Mouse (Mus musculus) kidney, embryonic 15.5 days (tissue): Measurements from ENCODE around the gene Ppp2r2c. TPM values are rescaled to one million over a fixed set of nuclear protein-coding genes. Genes with fewer than 3 reads are reported as not detected.

Experiments used
- ATAC-seq: fragments of 200-750 bp; cut with Nextera tagmentation; replicated peaks from 2 replicates; pipeline ENCODE4 v1.8.0; 2017; ENCODE audit warnings: moderate TSS enrichment; ENCODE audit not compliant: low FRiP score
- H3K27ac ChIP-seq: fragments of 300-500 bp; sonication (generic); 2 replicates; pipeline ENCODE4 v1.5.1; 2015; ENCODE audit warnings: mild to moderate bottlenecking, inconsistent platforms
- H3K27me3 ChIP-seq: fragments of 300-500 bp; sonication (generic); 2 replicates; pipeline ENCODE4 v1.6.1; 2015; ENCODE audit warnings: inconsistent platforms
- H3K36me3 ChIP-seq: fragments of 300-500 bp; sonication (generic); 2 replicates; pipeline ENCODE4 v1.6.1; 2015; ENCODE audit warnings: inconsistent platforms
- H3K4me1 ChIP-seq: fragments of 300-500 bp; sonication (generic); 2 replicates; pipeline ENCODE4 v1.6.1; 2015; ENCODE audit warnings: inconsistent platforms
- H3K4me2 ChIP-seq: fragments of 300-500 bp; sonication (generic); 2 replicates; pipeline ENCODE4 v1.6.1; 2015; ENCODE audit warnings: moderate library complexity, mild to moderate bottlenecking, inconsistent platforms
- H3K4me3 ChIP-seq: fragments of 300-500 bp; sonication (generic); replicated peaks from 2 replicates; pipeline ENCODE4 v1.5.1; 2015; ENCODE audit warnings: mild to moderate bottlenecking, inconsistent platforms
- H3K9ac ChIP-seq: fragments of 300-500 bp; sonication (generic); 2 replicates; pipeline ENCODE4 v1.6.1; 2015; ENCODE audit warnings: mild to moderate bottlenecking, inconsistent platforms
- H3K9me3 ChIP-seq: fragments of 300-500 bp; sonication (generic); replicated peaks from 2 replicates; pipeline ENCODE4 v1.6.1; 2016; ENCODE audit warnings: inconsistent platforms
- WGBS: fragments of 180-500 bp; shearing (Covaris S2); methylation state at CpG from one replicate; pipeline ENCODE4 v1.1.7; 2015; ENCODE audit warnings: mixed read lengths; 5-methylcytosine and 5-hydroxymethylcytosine counted together
- polyA plus RNA-seq: library from polyadenylated mRNA; unstranded; fragments of >200 nt; fragmentation: Nextera tagmentation; extraction: Ambion mirVana; gene quantifications from 2 replicates; pipeline ENCODE4 v1.2.1, GENCODE M21; 2015

Gene Ppp2r2c
- polyA plus RNA-seq, 1 experiment from 2014 or later: 0.61 TPM

GRCm38 (mm10) chr5:36975336-36975735, 107.0 kb downstream of the Ppp2r2c start:
- H3K4me3 ChIP-seq: no peak overlapping the region
- no peak overlapping the region for H3K9ac ChIP-seq
- no peak for ATAC-seq
- H3K36me3 ChIP-seq: peaks cover 50% of the 10 kb centered on the region
- H3K9me3 ChIP-seq: no peaks in the 10 kb centered on the region
- peaks cover 44% of the 10 kb centered on the region for H3K4me1 ChIP-seq
- 48% methylated on average over 13 of the region's 13 CpGs for WGBS
- H3K4me2 ChIP-seq: no peak overlapping the region
- no peaks in the 10 kb centered on the region for H3K27me3 ChIP-seq
- H3K27ac ChIP-seq: no peak overlapping the region

- H3K27ac ChIP-seq: peak overlapping the region; percentile 49; the same call in 1 of the 2 replicates
- H3K4me1 ChIP-seq: peaks cover 55% of the 10 kb centered on the region
- H3K36me3 ChIP-seq: peaks cover 38% of the 10 kb centered on the region
- no peak overlapping the region for H3K4me2 ChIP-seq
- ATAC-seq: peak; percentile 73
- H3K9ac ChIP-seq: no peak overlapping the region
- H3K27me3 ChIP-seq: no peaks in the 10 kb centered on the region
- no peaks in the 10 kb centered on the region for H3K9me3 ChIP-seq
- no peak overlapping the region for H3K4me3 ChIP-seq
- 41% methylated on average over 9 of the region's 9 CpGs for WGBS
Measured at GRCm38 (mm10) chr5:36977809-36978208, 109.5 kb downstream of the Ppp2r2c start.

- Histone ChIP-seq H3K9me3 (no peaks in the 10 kb centered on the region), H3K4me1 (peaks cover 51% of the 10 kb centered on the region), H3K4me2 (no peak overlapping the region), H3K9ac (no peak overlapping the region), H3K27me3 (no peaks in the 10 kb centered on the region), H3K4me3 (no peak overlapping the region), H3K36me3 (peaks cover 26% of the 10 kb centered on the region), H3K27ac (peak overlapping the region; percentile 32; the same call in 1 of the 2 replicates)
- 57% methylated on average over 8 of the region's 8 CpGs for WGBS
- ATAC-seq: no peak
Measured at GRCm38 (mm10) chr5:36979001-36979400, 110.7 kb downstream of the Ppp2r2c start.

- H3K36me3 ChIP-seq: peaks cover 25% of the 10 kb centered on the region
- H3K9me3 ChIP-seq: no peaks in the 10 kb centered on the region
- peak overlapping the region; percentile 32; the same call in 1 of the 2 replicates for H3K27ac ChIP-seq
- H3K4me2 ChIP-seq: no peak overlapping the region
- ATAC-seq: peak; percentile 17; the same call in 1 of the 2 replicates
- no peaks in the 10 kb centered on the region for H3K27me3 ChIP-seq
- peaks cover 47% of the 10 kb centered on the region for H3K4me1 ChIP-seq
- no peak overlapping the region for H3K4me3 ChIP-seq
- H3K9ac ChIP-seq: no peak overlapping the region
- WGBS: 50% methylated on average over 7 of the region's 7 CpGs
Measured at GRCm38 (mm10) chr5:36979631-36980030, 111.3 kb downstream of the Ppp2r2c start.

- no peaks in the 10 kb centered on the region for H3K27me3 ChIP-seq
- WGBS: 88% methylated on average over 4 of the region's 4 CpGs
- no peaks in the 10 kb centered on the region for H3K9me3 ChIP-seq
- H3K9ac ChIP-seq: 0 out of 2 replicates have a peak overlapping the region, but pooled peaks have one; percentile 21
- peaks cover 15% of the 10 kb centered on the region for H3K36me3 ChIP-seq
- H3K4me2 ChIP-seq: no peak overlapping the region
- ATAC-seq: no peak
- no peak overlapping the region for H3K4me3 ChIP-seq
- no peak overlapping the region for H3K27ac ChIP-seq
- H3K4me1 ChIP-seq: peaks cover 57% of the 10 kb centered on the region
Measured at GRCm38 (mm10) chr5:36982271-36982670, 114.0 kb downstream of the Ppp2r2c start.

GRCm38 (mm10) chr5:36986617-36987016, 118.3 kb downstream of the Ppp2r2c start:
- no peak for ATAC-seq
- peaks cover under 1% of the 10 kb centered on the region; the same call in 1 of the 2 replicates for H3K36me3 ChIP-seq
- no peaks in the 10 kb centered on the region for H3K9me3 ChIP-seq
- H3K4me3 ChIP-seq: 0 out of 2 replicates have a peak overlapping the region, but pooled peaks have one; percentile 84
- peak overlapping the region; percentile 56 for H3K27ac ChIP-seq
- peaks cover 47% of the 10 kb centered on the region for H3K4me1 ChIP-seq
- no peaks in the 10 kb centered on the region for H3K27me3 ChIP-seq
- no peak overlapping the region for H3K9ac ChIP-seq
- WGBS: 45% methylated on average over 1 of the region's 1 CpGs
- peak overlapping the region; percentile 88 for H3K4me2 ChIP-seq

- no peaks in the 10 kb centered on the region for H3K27me3 ChIP-seq
- peak overlapping the region; percentile 69 for H3K9ac ChIP-seq
- peak overlapping the region; percentile 88 for H3K4me2 ChIP-seq
- no peaks in the 10 kb centered on the region for H3K36me3 ChIP-seq
- peak overlapping the region; percentile 84 for H3K27ac ChIP-seq
- 9% methylated on average over 24 of the region's 24 CpGs for WGBS
- ATAC-seq: peak; percentile 42
- H3K9me3 ChIP-seq: no peaks in the 10 kb centered on the region
- peak overlapping the region; percentile 84 for H3K4me3 ChIP-seq
- H3K4me1 ChIP-seq: peaks cover 39% of the 10 kb centered on the region
Measured at GRCm38 (mm10) chr5:36988124-36988780, 119.9 kb downstream of the Ppp2r2c start.

GRCm38 (mm10) chr5:36988781-36989624, 120.7 kb downstream of the Ppp2r2c start, which contains the start of gene Wfs1:
TSS of gene Wfs1 (minus strand) at chr5:36989205.
- peak within 1 kb of the TSS; percentile 88 for H3K4me2 ChIP-seq
- H3K4me3 ChIP-seq: peak within 1 kb of the TSS; percentile 84
- no peaks in the 10 kb centered on the region for H3K36me3 ChIP-seq
- peaks cover 39% of the 10 kb centered on the region for H3K4me1 ChIP-seq
- H3K27me3 ChIP-seq: no peaks in the 10 kb centered on the region
- peak within 1 kb of the TSS; percentile 85 for H3K27ac ChIP-seq
- peak; percentile 97 for ATAC-seq
- peak within 1 kb of the TSS; percentile 69 for H3K9ac ChIP-seq
- no peaks in the 10 kb centered on the region for H3K9me3 ChIP-seq
- under 1% methylated on average over 59 of the region's 60 CpGs for WGBS

- H3K9me3 ChIP-seq: no peaks in the 10 kb centered on the region
- no peaks in the 10 kb centered on the region for H3K36me3 ChIP-seq
- 3% methylated on average over 3 of the region's 3 CpGs for WGBS
- peak overlapping the region; percentile 85; the same call in 1 of the 2 replicates for H3K27ac ChIP-seq
- H3K4me2 ChIP-seq: peak overlapping the region; percentile 88
- H3K4me1 ChIP-seq: peaks cover 39% of the 10 kb centered on the region
- H3K9ac ChIP-seq: no peak overlapping the region
- H3K4me3 ChIP-seq: peak overlapping the region; percentile 84
- ATAC-seq: no peak
- no peaks in the 10 kb centered on the region for H3K27me3 ChIP-seq
Measured at GRCm38 (mm10) chr5:36989625-36989977, 121.3 kb downstream of the Ppp2r2c start.

GRCm38 (mm10) chr5:36990196-36990595, 121.9 kb downstream of the Ppp2r2c start:
- ATAC-seq: no peak
- 26% methylated on average over 3 of the region's 3 CpGs for WGBS
- Histone ChIP-seq H3K27ac (no peak overlapping the region), H3K27me3 (no peaks in the 10 kb centered on the region), H3K4me2 (no peak overlapping the region), H3K36me3 (no peaks in the 10 kb centered on the region), H3K9ac (no peak overlapping the region), H3K4me1 (peaks cover 39% of the 10 kb centered on the region), H3K4me3 (no peak overlapping the region), H3K9me3 (no peaks in the 10 kb centered on the region)

- Histone ChIP-seq H3K36me3 (no peaks in the 10 kb centered on the region), H3K9me3 (no peaks in the 10 kb centered on the region), H3K4me1 (peaks cover 34% of the 10 kb centered on the region), H3K27me3 (no peaks in the 10 kb centered on the region), H3K9ac (no peak overlapping the region), H3K4me3 (no peak overlapping the region), H3K4me2 (no peak overlapping the region), H3K27ac (no peak overlapping the region)
- 69% methylated on average over 3 of the region's 3 CpGs for WGBS
- no peak for ATAC-seq
Measured at GRCm38 (mm10) chr5:36990631-36991350, 122.5 kb downstream of the Ppp2r2c start.
